Mouse (Mus musculus) small intestine, adult 2 months (tissue): Measurements from ENCODE around the gene Topbp1. TPM values are rescaled to one million over a fixed set of nuclear protein-coding genes. Genes with fewer than 3 reads are reported as not detected.

ENCODE experiments used
- H3K27ac ChIP-seq: fragments of 200-500 bp; 2 replicates; pipeline ENCODE4 v1.5.1; 2012; ENCODE audit warnings: low read depth, low read length, control low read depth, inconsistent platforms; ENCODE audit not compliant: insufficient read depth
- H3K27me3 ChIP-seq: fragments of 200-500 bp; 2 replicates; pipeline ENCODE4 v1.6.1; 2012; ENCODE audit warnings: mild to moderate bottlenecking, moderate library complexity, low read length, inconsistent platforms; ENCODE audit not compliant: control insufficient read depth, insufficient read depth
- H3K36me3 ChIP-seq: fragments of 200-500 bp; 2 replicates; pipeline ENCODE4 v1.6.1; 2012; ENCODE audit warnings: mild to moderate bottlenecking, low read length, control low read depth, inconsistent platforms; ENCODE audit not compliant: control insufficient read depth, insufficient read depth
- H3K4me1 ChIP-seq: fragments of 200-500 bp; 2 replicates; pipeline ENCODE4 v1.6.1; 2012; ENCODE audit warnings: low read length, inconsistent platforms, mixed read lengths; ENCODE audit not compliant: control insufficient read depth, insufficient read depth, insufficient read length
- H3K4me3 ChIP-seq: fragments of 200-500 bp; 2 replicates; pipeline ENCODE4 v1.5.1; 2012; ENCODE audit warnings: low read depth, mild to moderate bottlenecking, control low read depth, inconsistent platforms, low read length, moderate library complexity
- CTCF ChIP-seq: fragments of 200-500 bp; IDR thresholded peaks from 2 replicates; pipeline ENCODE4 v1.5.1; 2012; ENCODE audit warnings: low read depth, mild to moderate bottlenecking, control low read depth, inconsistent platforms, low read length, moderate library complexity, mixed read lengths; ENCODE audit not compliant: insufficient replicate concordance, insufficient read length; ENCODE audit errors: extremely low read depth
- POLR2A ChIP-seq: fragments of 200-500 bp; IDR thresholded peaks from 2 replicates; pipeline ENCODE4 v1.6.1; 2012; ENCODE audit warnings: low read depth, mild to moderate bottlenecking, control low read depth, inconsistent platforms, low read length, moderate library complexity
- WGBS: fragments of 180-500 bp; shearing (Covaris S2); methylation state at CpG from one replicate; pipeline ENCODE4 v1.1.7; 2018; 5-methylcytosine and 5-hydroxymethylcytosine counted together
- polyA plus RNA-seq: library from polyadenylated mRNA; depleted of rRNA; stranded (reverse); fragments of >200 nt; gene quantifications from 2 replicates; pipeline ENCODE4 v1.2.3, GENCODE M21; 2012

Topbp1 gene
- polyA plus RNA-seq, 1 experiment: 7.4 TPM

DNA sequence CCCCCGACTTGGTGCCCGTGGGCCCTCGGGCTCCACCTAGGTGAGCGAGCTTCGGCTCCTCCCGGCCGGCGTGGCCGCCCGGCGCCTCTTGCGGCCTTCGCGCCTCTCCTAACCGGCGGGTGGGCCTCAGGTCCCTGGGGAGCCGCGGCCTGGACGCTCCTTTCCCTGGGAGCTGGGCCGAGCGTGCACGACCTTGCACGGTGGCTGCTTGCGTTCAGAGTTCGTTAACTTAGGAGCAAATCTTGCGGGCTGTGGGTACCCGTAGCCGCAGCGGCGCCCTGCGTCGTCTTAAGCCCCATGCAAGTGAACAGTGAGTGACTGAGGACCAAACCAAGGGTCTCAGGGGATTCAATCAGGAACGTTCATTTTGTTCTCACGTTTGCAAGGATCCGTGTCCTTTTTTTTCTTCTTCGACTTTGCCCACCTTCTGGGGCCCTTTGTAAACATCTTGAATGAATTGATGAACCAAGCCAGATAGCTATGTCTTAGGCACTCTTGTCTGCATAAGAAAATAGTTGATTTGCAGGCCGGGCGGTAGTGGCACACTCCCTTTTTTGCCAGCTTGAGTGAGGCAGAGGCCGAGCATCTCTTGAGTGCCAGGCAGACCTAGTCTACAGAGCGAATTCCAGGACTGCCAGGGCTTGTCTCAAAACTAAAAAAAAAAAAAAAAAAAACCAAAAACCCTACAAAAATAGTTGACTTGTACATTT is 472 bp downstream of the Topbp1 start:
- Histone ChIP-seq H3K4me3 (peak overlapping the region; percentile 96), H3K4me1 (no peaks in the 10 kb centered on the region), H3K36me3 (peaks cover 15% of the 10 kb centered on the region), H3K27ac (no peak overlapping the region), H3K27me3 (no peaks in the 10 kb centered on the region)
- WGBS: under 1% methylated on average over 40 of the region's 40 CpGs
- no peak for TF ChIP-seq POLR2A
- TF ChIP-seq CTCF: no peak

DNA sequence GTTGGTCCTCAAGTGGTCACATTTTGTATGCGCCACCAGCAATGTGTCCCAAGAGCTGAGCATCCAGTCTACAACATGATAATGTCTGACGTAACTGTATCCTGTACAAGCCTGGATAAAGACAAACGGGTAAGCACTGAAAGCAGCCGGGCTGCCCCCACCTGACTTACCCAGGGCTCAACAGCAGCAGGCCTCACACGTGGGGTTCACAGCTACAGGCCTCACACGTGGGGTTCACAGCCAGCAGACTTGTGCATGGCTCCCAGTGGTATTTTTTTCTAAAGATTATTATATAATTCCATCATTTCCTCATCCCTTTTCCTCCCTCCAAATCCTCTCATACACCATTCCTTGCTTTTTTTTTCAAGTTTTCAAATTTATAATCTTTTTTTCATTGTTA is 4.8 kb downstream of the Topbp1 start:
- no peak for TF ChIP-seq CTCF
- WGBS: 83% methylated on average over 6 of the region's 6 CpGs
- no peak overlapping the region for H3K4me3 ChIP-seq

DNA sequence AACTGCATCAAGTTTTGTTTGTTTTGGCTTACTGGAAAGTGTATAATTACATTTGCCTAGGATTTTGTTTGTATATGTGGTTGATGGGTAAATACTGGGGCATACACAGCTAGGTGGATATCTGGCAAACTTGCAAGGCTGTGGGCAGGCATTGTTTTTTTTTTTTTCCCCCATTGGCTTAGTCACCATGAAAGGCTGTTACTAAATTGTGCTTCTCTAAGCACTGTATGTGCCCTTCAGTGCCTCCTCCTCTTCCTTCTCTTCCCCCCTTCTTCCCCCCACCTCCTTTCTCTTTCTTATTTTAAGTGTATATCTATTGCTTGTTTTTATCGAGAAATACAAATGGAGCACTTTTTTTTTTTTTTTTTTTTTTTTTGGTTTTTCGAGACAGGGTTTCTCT is 19.7 kb downstream of the Topbp1 start:
- no peaks in the 10 kb centered on the region for H3K4me1 ChIP-seq
- no peak overlapping the region for H3K27ac ChIP-seq
- no peaks in the 10 kb centered on the region for H3K27me3 ChIP-seq
- TF ChIP-seq POLR2A: no peak
- no peak for TF ChIP-seq CTCF
- H3K36me3 ChIP-seq: peaks cover 49% of the 10 kb centered on the region
- H3K4me3 ChIP-seq: no peak overlapping the region
- 67% methylated on average over 1 of the region's 2 CpGs for WGBS

More for the DNA sequence above, 4.8 kb downstream of the Topbp1 start:
- no peaks in the 10 kb centered on the region for H3K27me3 ChIP-seq
- no peaks in the 10 kb centered on the region for H3K4me1 ChIP-seq
- H3K36me3 ChIP-seq: peaks cover 35% of the 10 kb centered on the region
- no peak overlapping the region for H3K27ac ChIP-seq

DNA sequence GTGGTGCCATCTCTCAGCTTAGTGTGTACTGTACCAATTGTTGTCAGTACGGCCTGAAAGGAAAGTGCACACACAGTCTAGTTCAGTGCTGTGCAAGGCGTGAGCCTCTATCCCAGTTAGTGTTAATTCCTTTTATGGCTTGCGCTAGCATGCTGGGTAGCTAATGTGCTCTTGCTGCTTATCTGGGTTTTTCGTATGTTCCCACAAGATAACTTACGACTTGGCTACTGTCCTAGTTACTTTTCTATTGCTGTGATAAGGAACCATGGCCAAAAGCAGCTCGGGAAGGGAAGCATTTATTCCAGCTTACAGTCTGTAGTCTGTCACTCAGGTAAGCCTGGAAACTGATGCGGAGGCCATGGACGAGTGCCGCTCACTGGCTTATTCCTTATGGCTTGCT is 21.4 kb downstream of the Topbp1 start:
- H3K36me3 ChIP-seq: peaks cover 44% of the 10 kb centered on the region
- 34% methylated on average over 9 of the region's 9 CpGs for WGBS

DNA sequence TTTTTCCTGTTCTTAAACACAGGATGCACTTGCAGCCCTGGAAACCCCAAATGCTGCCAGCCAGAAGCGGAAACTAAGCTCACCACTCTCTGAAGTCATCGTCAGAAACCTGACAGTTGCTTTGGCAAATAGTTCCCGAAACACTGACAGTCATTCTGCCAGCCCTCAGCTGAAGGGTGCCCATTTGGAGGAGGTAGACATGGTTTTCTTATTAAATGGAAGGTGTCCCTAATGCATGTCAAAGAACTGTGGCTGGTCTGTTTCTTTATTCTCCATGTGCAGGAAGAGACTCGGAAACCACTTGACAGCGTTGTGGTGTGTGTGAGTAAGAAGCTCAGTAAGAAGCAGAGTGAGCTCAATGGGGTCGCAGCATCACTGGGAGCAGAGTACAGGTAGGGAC is 27.6 kb downstream of the Topbp1 start:
- peaks cover 55% of the 10 kb centered on the region for H3K36me3 ChIP-seq
- 85% methylated on average over 6 of the region's 6 CpGs for WGBS
- H3K4me1 ChIP-seq: no peaks in the 10 kb centered on the region

More for the DNA sequence above, 21.4 kb downstream of the Topbp1 start:
- Histone ChIP-seq H3K4me3 (no peak overlapping the region), H3K4me1 (no peaks in the 10 kb centered on the region), H3K27me3 (no peaks in the 10 kb centered on the region), H3K27ac (no peak overlapping the region)
- no peak for TF ChIP-seq POLR2A
- no peak for TF ChIP-seq CTCF

DNA sequence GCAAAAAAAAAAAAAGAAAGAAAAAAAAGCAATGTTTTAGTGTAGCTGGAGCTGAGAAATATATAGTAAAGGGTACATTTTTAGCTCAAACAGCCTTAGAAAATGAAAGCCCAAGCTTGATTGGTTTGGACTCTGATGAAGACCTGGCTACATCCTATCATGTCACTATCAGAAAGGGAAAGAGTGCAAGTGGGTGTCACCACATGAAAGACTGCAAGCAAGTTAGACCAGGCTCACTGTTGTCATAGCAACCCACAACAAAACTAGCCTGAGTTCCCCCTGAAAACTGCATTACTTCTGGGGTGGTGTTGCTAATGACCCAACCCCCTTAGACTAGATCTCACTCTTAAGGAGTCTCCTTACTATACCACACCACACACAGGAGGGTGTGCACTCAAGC is 31.9 kb downstream of the Topbp1 start:
- Histone ChIP-seq H3K4me3 (no peak overlapping the region), H3K27me3 (no peaks in the 10 kb centered on the region), H3K27ac (no peak overlapping the region), H3K36me3 (peaks cover 58% of the 10 kb centered on the region), H3K4me1 (no peaks in the 10 kb centered on the region)
- TF ChIP-seq POLR2A (no peak), CTCF (no peak)

More for the DNA sequence above, 27.6 kb downstream of the Topbp1 start:
- Histone ChIP-seq H3K27ac (no peak overlapping the region), H3K27me3 (no peaks in the 10 kb centered on the region), H3K4me3 (no peak overlapping the region)
- TF ChIP-seq CTCF (no peak), POLR2A (no peak)

DNA sequence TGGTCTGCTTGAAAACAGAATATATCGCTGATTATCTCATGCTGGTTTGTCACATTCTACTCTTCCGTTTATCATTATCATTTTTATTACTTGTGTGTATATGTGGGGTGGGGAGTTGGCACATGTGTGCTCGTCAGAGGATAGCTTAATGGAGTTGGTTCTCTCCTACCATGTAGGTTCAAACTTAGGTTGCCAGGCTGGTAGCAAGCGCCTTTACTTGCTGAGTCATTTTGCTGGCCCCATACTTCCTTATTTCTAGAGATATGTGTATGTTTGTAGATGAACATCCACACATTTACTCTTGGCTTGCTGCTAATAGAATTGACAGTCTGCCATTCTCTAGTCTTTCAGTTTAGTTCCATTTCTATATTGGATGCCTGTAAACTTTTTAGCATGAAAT is 42.0 kb downstream of the Topbp1 start:
- WGBS: 59% methylated on average over 4 of the region's 4 CpGs
- H3K27ac ChIP-seq: no peak overlapping the region

More for the DNA sequence above, 42.0 kb downstream of the Topbp1 start:
- H3K4me3 ChIP-seq: no peak overlapping the region
- H3K27me3 ChIP-seq: no peaks in the 10 kb centered on the region
- TF ChIP-seq CTCF (no peak), POLR2A (no peak)
- H3K36me3 ChIP-seq: peaks cover 49% of the 10 kb centered on the region
- no peaks in the 10 kb centered on the region for H3K4me1 ChIP-seq
